Mouse (Mus musculus): ENCODE results near the gene Pdrg1. TPM values are rescaled to one million over a fixed set of nuclear protein-coding genes. Genes with fewer than 3 reads are reported as not detected.
A peak's percentile ranks its signal among the peaks of the same experiment; 100 is the strongest.

The Pdrg1 gene
- polyA plus RNA-seq (2015; fragmentation: Nextera tagmentation; extraction: Ambion mirVana), result 115 and 130 TPM in 2 replicates

DNA sequence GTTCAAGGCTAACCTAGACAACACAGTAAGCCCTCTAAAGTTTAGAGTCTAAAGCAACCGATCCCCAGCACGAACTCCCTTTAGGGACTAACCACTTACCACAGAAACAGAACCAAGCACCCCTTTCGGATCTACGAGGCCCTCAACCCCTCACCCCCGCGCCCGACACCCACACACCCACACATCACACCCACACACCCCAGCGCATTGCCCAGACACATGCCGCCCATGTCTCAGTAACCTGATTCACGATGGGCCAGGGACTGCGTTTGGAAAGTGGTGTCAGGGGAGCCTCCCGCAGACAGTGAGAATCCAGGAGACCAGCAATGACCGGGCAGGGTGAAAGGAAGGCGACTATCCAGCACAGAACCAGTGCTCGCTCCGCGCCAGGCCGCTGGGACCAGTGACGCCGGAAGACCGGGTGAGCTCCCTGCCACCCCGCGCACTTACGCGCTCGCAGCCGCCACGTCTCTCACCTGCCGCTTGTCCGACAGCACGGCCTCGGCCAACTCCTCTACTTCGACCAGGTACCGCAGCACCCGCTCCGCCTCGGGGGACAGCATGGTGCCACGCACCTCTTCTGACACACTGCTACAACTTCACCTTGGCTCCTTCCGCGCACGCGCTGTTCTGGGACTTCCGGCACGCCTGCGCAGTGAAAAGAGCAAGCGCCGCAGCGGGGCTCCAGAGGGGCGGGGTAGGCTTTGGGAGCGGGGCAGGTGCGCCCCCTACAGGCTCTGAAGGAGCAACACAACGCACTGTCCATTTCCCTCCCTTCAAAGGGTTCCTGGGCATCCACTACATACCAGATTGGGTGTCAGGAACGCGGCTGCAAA lies at the start of gene Pdrg1:
Gene Pdrg1, minus strand, starts transcription at position 670 of the 836 bp plus-strand sequence.
- Histone ChIP-seq H3K4me2 (replicated peaks; ENCODE audit: low read depth, low read length) (peak within 1 kb of the TSS; percentile 94), H3K4me3 (ENCODE audit: low read length) (peak within 1 kb of the TSS; percentile 96), H3K4me1 (ENCODE audit: insufficient read depth, low read length) (peaks cover 11% of the 10 kb centered on the region), H3K36me3 (ENCODE audit: insufficient read depth, low read length) (peaks cover 30% of the 10 kb centered on the region), H3K9me3 (ENCODE audit: low read length) (no peaks in the 10 kb centered on the region), H3K27ac (ENCODE audit: low read length) (no peak within 1 kb of the TSS), H3K9ac (replicated peaks; ENCODE audit: low read length) (peak within 1 kb of the TSS; percentile 83), H3K27me3 (ENCODE audit: insufficient read depth, low read length) (no peaks in the 10 kb centered on the region)
- WGBS, result under 1% methylated on average over 54 of the region's 54 CpGs
- peak; percentile 96 for ATAC-seq (ENCODE audit: low FRiP score, low TSS enrichment)

DNA sequence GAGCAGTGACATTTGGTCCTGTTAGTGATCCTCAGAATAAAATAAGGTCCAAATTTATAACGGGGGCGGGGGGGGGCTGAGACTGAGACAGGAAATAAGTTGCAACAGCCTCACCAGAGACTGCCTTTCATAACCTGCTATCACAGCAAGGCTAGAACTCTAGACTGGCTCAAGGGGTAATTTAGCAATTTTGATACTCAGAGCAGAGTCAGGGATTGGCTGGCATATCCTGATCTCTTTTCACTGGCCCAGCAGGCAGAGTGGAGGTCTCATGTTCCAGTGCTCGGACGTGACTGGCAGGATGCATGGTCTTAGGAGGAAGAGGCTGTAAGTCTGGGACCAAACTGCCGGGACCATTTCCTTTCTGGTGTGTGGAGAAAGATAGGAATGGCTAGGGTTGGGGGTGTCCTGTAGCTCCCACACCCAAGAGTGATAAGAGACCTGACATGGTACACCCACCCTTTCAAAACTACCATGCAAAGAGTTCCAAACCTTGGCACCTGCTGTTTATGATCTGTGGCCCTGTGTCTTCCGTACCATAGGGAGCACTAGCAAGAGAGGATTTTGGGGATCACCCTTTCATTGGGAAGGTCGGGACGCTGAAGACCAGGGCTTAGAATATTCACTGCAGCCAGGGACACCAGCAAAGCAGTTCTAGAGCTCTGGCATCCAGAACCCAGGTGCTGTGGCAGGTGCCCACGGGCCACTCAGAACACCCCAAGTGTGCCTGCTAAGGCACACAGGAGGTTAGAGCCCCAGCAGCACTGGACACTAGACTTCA lies 49.2 kb upstream of the Pdrg1 start:
- no peak for ATAC-seq (ENCODE audit: low FRiP score, low TSS enrichment)
- Histone ChIP-seq H3K36me3 (ENCODE audit: insufficient read depth, low read length) (no peaks in the 10 kb centered on the region), H3K27me3 (ENCODE audit: insufficient read depth, low read length) (peaks cover 16% of the 10 kb centered on the region), H3K4me2 (replicated peaks; ENCODE audit: low read depth, low read length) (no peak overlapping the region), H3K9me3 (ENCODE audit: low read length) (no peaks in the 10 kb centered on the region), H3K4me3 (ENCODE audit: low read length) (no peak overlapping the region), H3K27ac (ENCODE audit: low read length) (no peak overlapping the region), H3K9ac (replicated peaks; ENCODE audit: low read length) (no peak overlapping the region), H3K4me1 (ENCODE audit: insufficient read depth, low read length) (no peaks in the 10 kb centered on the region)
- WGBS, result 60% methylated on average over 9 of the region's 9 CpGs

DNA sequence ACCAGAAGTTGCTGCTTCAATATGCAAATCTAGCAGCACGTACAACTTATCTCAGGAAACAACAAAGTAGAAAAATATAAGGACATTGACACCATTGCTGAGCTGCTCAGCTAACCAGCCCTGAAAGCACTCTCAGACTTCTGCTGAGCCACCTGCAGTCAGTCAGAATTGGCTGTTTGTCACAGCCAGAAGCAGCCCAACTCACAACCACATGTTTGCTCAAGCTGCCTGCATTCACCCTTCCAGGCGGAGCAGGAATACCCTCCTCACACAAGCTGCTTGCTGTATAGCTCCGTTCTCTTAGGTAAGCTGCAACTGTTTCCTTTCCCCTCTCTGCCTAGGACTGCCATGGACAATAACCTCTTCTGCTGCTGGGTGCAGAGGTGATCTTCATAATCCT lies 48.2 kb upstream of the Pdrg1 start:
- H3K4me2 ChIP-seq (replicated peaks; ENCODE audit: low read depth, low read length), result no peak overlapping the region
- WGBS, result 52% methylated on average over 3 of the region's 3 CpGs
- no peak overlapping the region for H3K4me3 ChIP-seq (ENCODE audit: low read length)
- no peaks in the 10 kb centered on the region for H3K9me3 ChIP-seq (ENCODE audit: low read length)
- peaks cover 9% of the 10 kb centered on the region for H3K27me3 ChIP-seq (ENCODE audit: insufficient read depth, low read length)
- no peak overlapping the region for H3K27ac ChIP-seq (ENCODE audit: low read length)
- ATAC-seq (ENCODE audit: low FRiP score, low TSS enrichment), result no peak
- no peak overlapping the region for H3K9ac ChIP-seq (replicated peaks; ENCODE audit: low read length)
- no peaks in the 10 kb centered on the region for H3K4me1 ChIP-seq (ENCODE audit: insufficient read depth, low read length)
- no peaks in the 10 kb centered on the region for H3K36me3 ChIP-seq (ENCODE audit: insufficient read depth, low read length)

DNA sequence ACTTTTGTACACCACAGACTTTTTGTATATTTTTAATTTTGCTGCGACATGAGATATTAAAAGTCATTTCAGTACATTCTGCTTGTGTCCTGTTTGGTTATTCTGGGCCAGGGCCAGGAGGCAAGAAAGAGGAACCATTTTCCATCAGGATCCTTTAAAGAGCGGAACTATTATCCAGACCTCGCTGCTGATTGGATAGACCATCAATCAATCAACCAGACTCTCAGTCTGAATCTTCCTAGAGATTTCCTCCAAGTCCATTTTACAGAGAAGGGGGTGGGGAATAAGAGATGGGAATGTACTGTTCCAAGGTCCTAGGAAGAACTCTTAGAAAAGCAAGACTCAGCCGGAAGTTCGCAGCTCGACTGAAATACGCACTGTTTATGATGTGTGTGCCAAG lies 45.0 kb upstream of the Pdrg1 start:
- H3K4me2 ChIP-seq (replicated peaks; ENCODE audit: low read depth, low read length), result no peak overlapping the region
- no peak for ATAC-seq (ENCODE audit: low FRiP score, low TSS enrichment)
- H3K9me3 ChIP-seq (ENCODE audit: low read length), result no peaks in the 10 kb centered on the region
- H3K27ac ChIP-seq (ENCODE audit: low read length), result no peak overlapping the region
- H3K27me3 ChIP-seq (ENCODE audit: insufficient read depth, low read length), result no peaks in the 10 kb centered on the region
- H3K4me1 ChIP-seq (ENCODE audit: insufficient read depth, low read length), result no peaks in the 10 kb centered on the region
- H3K4me3 ChIP-seq (ENCODE audit: low read length), result no peak overlapping the region
- 75% methylated on average over 7 of the region's 7 CpGs for WGBS
- no peaks in the 10 kb centered on the region for H3K36me3 ChIP-seq (ENCODE audit: insufficient read depth, low read length)
- H3K9ac ChIP-seq (replicated peaks; ENCODE audit: low read length), result no peak overlapping the region

DNA sequence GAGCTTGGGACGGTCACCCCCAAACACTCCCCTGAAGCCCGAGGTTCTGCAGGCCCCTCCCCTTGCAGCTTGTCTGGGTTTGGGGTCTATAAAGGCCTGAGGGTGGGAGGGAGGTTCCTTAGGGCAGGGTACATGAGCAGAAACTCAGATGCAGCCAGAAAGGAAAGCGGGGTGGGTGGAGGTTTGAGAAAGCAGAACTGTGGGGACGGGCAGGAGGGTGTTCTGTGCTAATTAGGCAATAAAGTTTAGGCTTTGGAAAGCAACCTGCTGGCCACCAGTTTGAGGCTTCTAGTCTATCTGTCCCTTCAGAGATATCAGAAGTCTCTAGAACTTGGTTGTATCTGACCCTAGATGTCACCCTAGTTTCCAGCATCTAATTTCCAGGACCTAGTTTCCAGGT lies 43.1 kb upstream of the Pdrg1 start:
- Histone ChIP-seq H3K27ac (ENCODE audit: low read length) (no peak overlapping the region), H3K4me1 (ENCODE audit: insufficient read depth, low read length) (no peaks in the 10 kb centered on the region), H3K27me3 (ENCODE audit: insufficient read depth, low read length) (peaks cover 3% of the 10 kb centered on the region; the same call in 1 of the 2 replicates), H3K4me2 (replicated peaks; ENCODE audit: low read depth, low read length) (no peak overlapping the region), H3K36me3 (ENCODE audit: insufficient read depth, low read length) (no peaks in the 10 kb centered on the region), H3K4me3 (ENCODE audit: low read length) (no peak overlapping the region), H3K9ac (replicated peaks; ENCODE audit: low read length) (no peak overlapping the region), H3K9me3 (ENCODE audit: low read length) (no peaks in the 10 kb centered on the region)
- no peak for ATAC-seq (ENCODE audit: low FRiP score, low TSS enrichment)
- 56% methylated on average over 4 of the region's 4 CpGs for WGBS

DNA sequence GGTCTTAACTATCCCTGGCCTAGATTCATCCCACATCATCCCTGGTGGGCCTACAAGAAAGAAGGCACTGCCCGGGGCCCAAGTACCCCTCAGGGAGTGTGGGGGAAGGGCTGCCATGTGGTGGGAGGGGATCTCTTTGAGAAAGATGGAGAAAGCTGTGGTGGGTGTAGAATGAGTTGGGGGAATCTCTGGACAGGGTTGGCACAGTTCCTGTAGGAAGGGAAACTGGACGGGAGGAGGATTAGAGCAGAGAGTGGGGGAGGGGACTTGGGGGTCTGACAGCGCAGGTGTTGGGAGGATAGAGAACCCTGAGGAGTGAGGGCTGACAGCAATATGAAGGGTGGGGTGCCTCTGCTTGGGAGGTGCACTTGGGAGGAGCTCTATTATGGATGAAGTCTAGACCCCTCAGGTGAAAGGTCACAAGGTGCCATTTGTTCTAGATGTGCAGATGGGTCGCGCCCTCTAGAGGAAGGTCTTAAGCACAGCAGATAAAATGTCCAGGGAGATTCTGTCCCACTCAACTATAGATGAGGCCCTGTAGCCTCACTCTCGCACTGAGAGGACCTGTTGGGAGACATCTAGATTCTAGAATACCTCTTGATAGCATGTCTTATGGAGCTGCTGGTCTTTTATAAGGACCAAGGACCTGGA lies 40.2 kb upstream of the Pdrg1 start:
- 60% methylated on average over 6 of the region's 6 CpGs for WGBS
- Histone ChIP-seq H3K9ac (replicated peaks; ENCODE audit: low read length) (no peak overlapping the region), H3K4me1 (ENCODE audit: insufficient read depth, low read length) (no peaks in the 10 kb centered on the region), H3K27ac (ENCODE audit: low read length) (no peak overlapping the region), H3K4me2 (replicated peaks; ENCODE audit: low read depth, low read length) (no peak overlapping the region), H3K4me3 (ENCODE audit: low read length) (no peak overlapping the region), H3K9me3 (ENCODE audit: low read length) (no peaks in the 10 kb centered on the region), H3K27me3 (ENCODE audit: insufficient read depth, low read length) (peaks cover 20% of the 10 kb centered on the region), H3K36me3 (ENCODE audit: insufficient read depth, low read length) (no peaks in the 10 kb centered on the region)
- ATAC-seq (ENCODE audit: low FRiP score, low TSS enrichment), result no peak

DNA sequence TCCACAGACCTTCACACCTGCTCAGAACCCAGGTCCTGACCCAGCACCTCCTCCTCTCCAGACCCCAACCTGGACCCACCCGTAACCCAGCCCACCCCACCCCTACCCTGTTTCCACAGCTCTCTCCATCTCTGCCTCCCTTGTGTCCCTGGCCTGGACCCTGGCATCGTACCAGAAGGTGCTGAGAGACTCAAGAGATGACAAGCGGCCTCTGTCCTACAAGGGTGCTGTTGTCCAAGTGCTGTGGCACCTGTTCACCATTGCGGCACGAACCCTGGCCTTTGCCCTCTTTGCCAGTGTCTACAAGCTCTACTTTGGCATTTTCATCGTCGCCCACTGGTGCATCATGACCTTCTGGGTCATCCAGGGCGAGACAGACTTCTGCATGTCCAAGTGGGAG lies 38.7 kb upstream of the Pdrg1 start:
- no peaks in the 10 kb centered on the region for H3K4me1 ChIP-seq (ENCODE audit: insufficient read depth, low read length)
- WGBS, result 91% methylated on average over 8 of the region's 8 CpGs
- H3K4me2 ChIP-seq (replicated peaks; ENCODE audit: low read depth, low read length), result no peak overlapping the region
- H3K27ac ChIP-seq (ENCODE audit: low read length), result no peak overlapping the region
- ATAC-seq (ENCODE audit: low FRiP score, low TSS enrichment), result no peak
- no peaks in the 10 kb centered on the region for H3K36me3 ChIP-seq (ENCODE audit: insufficient read depth, low read length)
- H3K4me3 ChIP-seq (ENCODE audit: low read length), result no peak overlapping the region
- no peaks in the 10 kb centered on the region for H3K9me3 ChIP-seq (ENCODE audit: low read length)
- H3K27me3 ChIP-seq (ENCODE audit: insufficient read depth, low read length), result peaks cover 20% of the 10 kb centered on the region
- no peak overlapping the region for H3K9ac ChIP-seq (replicated peaks; ENCODE audit: low read length)

DNA sequence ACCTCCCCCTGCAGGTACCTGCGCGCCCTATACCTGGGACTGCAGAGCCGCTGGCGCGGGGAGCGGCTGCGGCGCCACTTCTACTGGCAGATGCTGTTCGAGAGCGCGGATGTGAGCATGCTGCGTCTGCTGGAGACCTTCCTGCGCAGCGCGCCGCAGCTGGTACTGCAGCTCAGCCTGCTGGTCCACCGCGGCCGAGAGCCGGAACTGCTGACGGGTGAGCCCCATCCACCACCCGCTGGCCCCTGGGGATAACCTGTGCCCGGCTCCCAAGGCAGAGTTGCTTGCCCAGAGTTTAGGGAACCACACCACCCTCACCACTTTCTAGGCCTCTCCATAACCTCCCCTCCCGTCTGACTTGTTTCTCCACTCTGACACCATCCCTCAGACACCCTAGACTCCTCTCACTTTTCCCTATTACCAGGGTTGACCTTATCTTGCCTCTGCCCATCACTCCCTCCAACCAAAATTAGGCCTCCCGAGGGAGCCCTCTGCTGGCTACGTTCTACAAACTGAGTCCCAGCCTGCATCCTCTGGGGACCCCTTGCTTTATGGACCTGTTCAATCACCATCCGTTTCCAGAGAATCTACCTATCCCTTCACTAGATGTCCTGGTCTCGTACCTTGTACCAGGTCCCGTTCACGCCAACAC lies 37.6 kb upstream of the Pdrg1 start:
- no peak for ATAC-seq (ENCODE audit: low FRiP score, low TSS enrichment)

DNA sequence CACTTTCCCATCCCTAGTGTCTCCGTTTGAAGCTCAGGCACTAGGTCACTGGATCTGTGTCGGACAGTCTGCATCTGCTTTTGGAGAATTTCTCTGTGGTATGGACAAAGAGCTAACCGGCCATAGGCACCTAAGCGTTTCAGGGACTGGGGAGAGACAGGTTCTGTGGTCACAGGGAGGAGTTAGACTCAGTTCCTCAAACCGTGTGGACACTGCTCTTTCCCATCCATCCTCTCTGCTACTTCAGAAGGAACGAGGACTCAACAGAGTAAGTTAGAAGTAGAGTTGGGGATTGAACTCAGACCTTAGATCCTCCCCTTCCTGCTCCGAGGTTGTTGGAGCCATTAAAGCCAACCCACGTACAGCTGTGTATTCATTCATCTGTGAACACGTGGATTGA lies 36.3 kb upstream of the Pdrg1 start:
- no peaks in the 10 kb centered on the region for H3K4me1 ChIP-seq (ENCODE audit: insufficient read depth, low read length)
- no peaks in the 10 kb centered on the region for H3K36me3 ChIP-seq (ENCODE audit: insufficient read depth, low read length)
- H3K9me3 ChIP-seq (ENCODE audit: low read length), result no peaks in the 10 kb centered on the region
- H3K4me3 ChIP-seq (ENCODE audit: low read length), result no peak overlapping the region
- no peak overlapping the region for H3K27ac ChIP-seq (ENCODE audit: low read length)
- peaks cover 20% of the 10 kb centered on the region for H3K27me3 ChIP-seq (ENCODE audit: insufficient read depth, low read length)
- no peak overlapping the region for H3K4me2 ChIP-seq (replicated peaks; ENCODE audit: low read depth, low read length)
- no peak overlapping the region for H3K9ac ChIP-seq (replicated peaks; ENCODE audit: low read length)
- WGBS, result 74% methylated on average over 9 of the region's 9 CpGs
- no peak for ATAC-seq (ENCODE audit: low FRiP score, low TSS enrichment)

More for the DNA sequence above, 37.6 kb upstream of the Pdrg1 start:
- Histone ChIP-seq H3K4me3 (ENCODE audit: low read length) (no peak overlapping the region; the same call in 1 of the 2 replicates), H3K36me3 (ENCODE audit: insufficient read depth, low read length) (no peaks in the 10 kb centered on the region), H3K27ac (ENCODE audit: low read length) (no peak overlapping the region), H3K4me1 (ENCODE audit: insufficient read depth, low read length) (no peaks in the 10 kb centered on the region), H3K9me3 (ENCODE audit: low read length) (no peaks in the 10 kb centered on the region), H3K27me3 (ENCODE audit: insufficient read depth, low read length) (peaks cover 20% of the 10 kb centered on the region), H3K4me2 (replicated peaks; ENCODE audit: low read depth, low read length) (0 out of 2 replicates have a peak overlapping the region, but pooled peaks have one; percentile 3), H3K9ac (replicated peaks; ENCODE audit: low read length) (no peak overlapping the region)
- 7% methylated on average over 30 of the region's 30 CpGs for WGBS
